Mouse (Mus musculus): ENCODE data around the gene Gimap5. TPM values are rescaled to one million over a fixed set of nuclear protein-coding genes. Genes with fewer than 3 reads are reported as not detected.
A peak's percentile ranks its signal among the peaks of the same experiment; 100 is the strongest.

Gimap5 gene
- polyA plus RNA-seq (2021), result not detected

DNA sequence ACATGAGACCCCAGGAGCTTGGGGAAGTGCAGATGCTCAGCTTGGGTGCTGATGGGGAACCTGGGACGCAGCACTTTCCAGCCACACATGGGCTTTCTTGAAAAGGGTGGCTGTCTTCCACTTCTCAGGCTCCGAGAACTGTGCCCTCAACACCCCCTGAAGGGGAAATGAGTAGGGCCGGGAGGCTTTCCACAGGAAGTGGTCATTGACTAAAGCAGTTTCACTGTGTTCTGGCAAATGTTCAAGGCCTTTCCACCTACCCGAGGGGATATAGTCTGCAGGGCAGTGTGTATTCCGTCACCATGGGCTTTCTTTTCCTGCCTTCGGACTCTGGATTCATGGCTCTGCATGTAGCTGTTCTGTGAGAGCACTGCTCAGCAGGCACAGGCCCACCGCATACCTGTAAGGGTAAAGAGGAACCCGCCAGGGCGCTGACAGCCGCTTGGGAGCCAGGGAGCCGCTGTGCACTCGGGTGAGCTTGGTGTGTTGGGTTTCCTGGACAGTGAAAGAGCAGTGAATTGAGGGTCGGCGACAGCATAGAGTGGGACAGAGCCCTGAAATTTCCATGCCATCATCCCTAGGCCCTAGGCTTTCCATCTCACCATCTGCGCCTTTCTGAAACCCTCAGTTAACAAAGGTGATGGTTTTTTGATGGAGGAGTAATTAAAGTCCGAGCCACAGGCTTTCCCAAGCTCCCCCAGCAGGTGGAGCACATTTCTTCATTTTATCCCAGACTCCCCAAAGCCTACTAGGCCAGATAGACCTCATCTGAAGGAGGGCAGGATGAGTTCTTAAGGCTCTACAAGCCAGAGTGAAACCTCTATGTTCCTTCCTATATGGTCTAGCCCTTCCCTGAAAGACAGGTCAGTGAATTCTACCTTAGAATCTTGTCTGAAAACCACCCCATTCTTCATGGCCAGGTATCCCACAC lies at the start of gene Gimap5:
Gene Gimap5, plus strand, starts transcription at position 239 of the 931 bp plus-strand sequence.
- ChIA-PET CTCF (interaction anchor here (1.0 to 1.9 kb wide), 7 partner anchors 9 to 101 kb away, joined by 3 to 8 read pairs (median 3); no protein-coding TSS in a partner anchor), POLR2A (interaction anchor here (1.4 kb wide), 1 partner anchor 11 kb away, joined by 3 read pairs; no protein-coding TSS in a partner anchor)
- TF ChIP-seq CTCF (IDR thresholded peaks at IDR 0.05), result peak; percentile 72
- H3K27me3 ChIP-seq, result peaks cover 21% of the 10 kb centered on the region
- DNase-seq (ENCODE audit: low read depth, low spot score), result no peak
- in situ Hi-C loops (cut with MboI; ENCODE audit: low pct_unique_long_range_greater_than_20kb), result no loop called here
- no peak for ATAC-seq

DNA sequence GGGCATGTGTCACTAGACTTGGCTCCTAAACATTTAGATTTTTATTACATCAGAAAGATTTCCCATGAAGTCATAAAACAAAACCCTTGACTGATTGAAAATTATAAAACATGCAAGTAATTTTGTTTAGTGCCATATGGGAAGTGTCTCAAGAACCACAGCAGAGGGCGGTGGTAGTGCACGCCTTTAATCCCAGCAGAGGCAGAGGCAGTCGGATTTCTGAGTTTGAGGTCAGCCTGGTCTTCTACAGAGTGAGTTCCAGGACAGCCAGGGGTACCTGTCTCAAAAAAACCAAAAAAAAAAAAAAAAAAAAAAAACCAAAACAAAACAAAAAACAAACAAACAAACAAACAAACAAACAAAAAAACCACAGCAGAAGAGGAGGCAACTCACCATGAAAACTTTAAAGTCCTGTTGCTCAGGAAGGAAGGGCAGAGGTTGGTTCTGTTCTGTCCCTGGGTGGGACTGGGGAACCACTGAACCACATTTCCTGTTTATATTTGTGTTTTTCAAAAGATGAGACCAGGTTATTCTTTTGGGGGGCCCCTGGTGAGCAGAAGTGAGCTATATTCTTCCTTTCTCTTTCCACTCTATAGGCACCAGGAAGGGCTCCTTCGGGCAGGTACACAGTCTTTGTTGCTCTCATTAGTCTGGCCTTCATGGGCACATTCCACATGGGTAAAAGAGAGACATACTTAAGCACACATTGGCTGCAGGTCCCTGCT lies 49.0 kb upstream of the Gimap5 start:
- DNase-seq (ENCODE audit: low read depth, low spot score), result no peak
- ATAC-seq, result no peak
- no peak for TF ChIP-seq CTCF (IDR thresholded peaks at IDR 0.05)
- ChIA-PET CTCF (no interaction called here), POLR2A (no interaction called here)
- in situ Hi-C loops (cut with MboI; ENCODE audit: low pct_unique_long_range_greater_than_20kb), result no loop called here
- no peaks in the 10 kb centered on the region for H3K27me3 ChIP-seq

DNA sequence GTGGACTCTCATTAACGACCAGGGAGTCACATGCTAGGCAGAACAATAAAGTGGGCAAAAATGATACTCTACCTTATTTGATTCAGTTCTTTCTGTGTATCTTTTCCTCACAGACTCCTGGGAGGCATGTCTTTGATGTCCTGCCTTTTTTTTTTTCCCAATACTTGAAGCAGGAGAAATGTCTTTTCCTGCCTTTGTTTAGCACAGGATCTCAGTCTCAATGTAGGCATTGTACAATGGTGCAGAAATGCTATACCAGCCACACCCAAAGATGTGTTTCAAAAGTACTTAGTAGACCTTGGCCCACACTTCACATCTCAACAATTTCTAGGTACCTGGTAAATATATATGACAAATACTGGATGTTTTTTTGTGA lies 48.5 kb upstream of the Gimap5 start:
- in situ Hi-C loops (cut with MboI; ENCODE audit: low pct_unique_long_range_greater_than_20kb), result no loop called here
- CTCF ChIA-PET, result no interaction called here
- no peaks in the 10 kb centered on the region for H3K27me3 ChIP-seq
- DNase-seq (ENCODE audit: low read depth, low spot score) (no peak), ATAC-seq (no peak)
- POLR2A ChIA-PET, result no interaction called here
- TF ChIP-seq CTCF (IDR thresholded peaks at IDR 0.05), result no peak

DNA sequence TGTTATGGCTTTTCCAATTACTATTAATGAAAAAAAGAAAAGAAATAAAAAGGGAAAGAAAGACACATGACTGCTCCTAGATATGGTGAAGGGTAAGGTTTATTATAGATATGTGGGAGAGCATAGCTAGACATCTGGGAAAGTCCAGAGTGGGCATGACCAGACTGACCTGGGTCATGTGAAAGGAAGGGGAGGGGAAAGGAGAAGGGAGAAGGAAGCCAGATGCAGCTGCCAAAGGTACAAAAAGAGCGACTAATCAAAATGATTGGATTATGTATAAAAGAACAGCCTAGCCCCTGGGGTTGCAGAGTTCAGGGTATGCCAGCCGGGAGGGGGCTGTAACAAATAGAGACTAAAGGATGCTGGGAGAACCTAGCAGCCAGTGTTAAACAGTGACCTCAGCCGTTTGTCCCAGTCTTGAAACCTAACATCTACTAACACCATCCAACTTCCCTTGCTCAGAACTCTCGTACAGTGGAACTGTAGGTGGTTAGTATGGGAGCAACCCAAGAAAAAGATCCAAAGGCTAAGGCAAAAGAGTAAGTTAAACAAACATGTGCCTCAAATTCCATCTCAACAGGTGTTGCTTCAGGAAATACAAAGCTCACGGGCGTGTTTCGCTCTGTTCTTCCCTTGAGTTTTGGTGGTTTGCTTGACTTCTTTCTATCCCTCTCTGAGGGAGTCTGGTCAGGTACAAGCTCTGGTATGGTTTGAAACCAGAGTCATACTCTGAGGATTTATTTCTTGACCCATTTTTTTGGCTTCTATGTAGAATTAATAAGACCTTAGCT lies 47.7 kb upstream of the Gimap5 start:
- no peaks in the 10 kb centered on the region for H3K27me3 ChIP-seq
- no peak for TF ChIP-seq CTCF (IDR thresholded peaks at IDR 0.05)
- no peak for DNase-seq (ENCODE audit: low read depth, low spot score)
- ChIA-PET POLR2A (no interaction called here), CTCF (interaction anchor here (1.6 to 1.8 kb wide), 3 partner anchors 11 to 13 kb away, joined by 5 to 7 read pairs (median 5); no protein-coding TSS in a partner anchor)
- no peak for ATAC-seq
- in situ Hi-C loops (cut with MboI; ENCODE audit: low pct_unique_long_range_greater_than_20kb), result no loop called here

DNA sequence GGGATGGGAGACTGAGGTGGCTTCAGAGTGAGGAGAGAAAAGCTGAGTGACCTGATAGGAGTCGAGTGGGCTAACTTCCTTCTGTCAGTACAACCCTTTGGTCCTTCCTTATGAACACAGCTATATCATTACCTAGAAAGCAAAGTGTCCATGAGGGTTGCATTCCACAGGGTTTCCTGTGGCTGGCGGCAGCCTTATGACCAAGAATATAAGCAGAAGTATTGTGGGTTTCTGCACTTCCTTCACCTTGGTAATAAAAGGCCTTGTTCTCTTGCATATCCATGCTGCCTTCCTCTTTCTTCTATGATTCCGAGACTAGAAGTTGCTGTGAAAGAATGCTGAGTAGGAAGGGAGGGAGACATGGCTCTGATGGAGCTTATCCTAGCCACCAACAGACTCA lies 47.1 kb upstream of the Gimap5 start:
- ChIA-PET CTCF (interaction anchor here (1.6 to 1.8 kb wide), 3 partner anchors 12 to 14 kb away, joined by 5 to 7 read pairs (median 5); no protein-coding TSS in a partner anchor), POLR2A (no interaction called here)
- no peaks in the 10 kb centered on the region for H3K27me3 ChIP-seq
- DNase-seq (ENCODE audit: low read depth, low spot score) (no peak), ATAC-seq (no peak)
- in situ Hi-C loops (cut with MboI; ENCODE audit: low pct_unique_long_range_greater_than_20kb), result no loop called here
- no peak for TF ChIP-seq CTCF (IDR thresholded peaks at IDR 0.05)

DNA sequence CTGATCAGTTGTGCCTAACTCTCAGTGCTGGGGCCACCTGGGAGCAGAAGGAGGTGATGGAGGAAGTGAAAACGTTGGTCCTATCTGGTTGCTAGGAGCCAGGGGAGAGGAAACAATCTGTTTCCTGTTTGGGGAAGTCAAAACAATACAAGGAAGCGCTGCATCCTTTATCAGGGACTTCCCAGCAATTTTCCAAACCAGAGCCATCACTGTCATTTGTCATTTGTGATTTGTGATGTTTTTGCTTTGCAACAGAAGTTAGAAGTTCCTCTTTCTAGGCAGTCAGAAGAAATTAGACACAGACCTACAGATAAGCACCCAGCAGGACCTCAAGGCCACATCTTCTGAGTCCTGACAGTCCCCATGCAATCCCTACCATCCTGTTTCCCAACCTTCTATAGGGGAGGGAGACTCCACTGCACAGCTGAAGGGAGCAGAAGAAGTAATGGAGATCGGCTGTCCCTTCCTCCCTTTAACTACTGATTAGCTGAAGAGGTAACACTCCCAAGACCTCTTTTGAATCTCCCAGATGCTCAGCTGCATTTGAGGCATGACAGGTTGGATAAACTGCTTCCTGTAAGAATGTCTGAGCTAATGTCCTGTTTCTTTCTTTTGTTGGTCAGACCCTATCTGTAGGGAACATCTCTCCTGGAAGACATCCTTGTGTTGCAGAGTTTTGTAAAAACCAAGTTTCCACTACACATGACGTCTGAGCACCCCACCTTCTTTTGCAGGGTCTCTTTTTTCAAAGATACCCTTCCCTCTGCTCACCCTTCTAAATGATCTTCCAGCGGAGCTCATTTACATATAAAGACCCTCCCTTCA lies 45.5 kb upstream of the Gimap5 start:
- DNase-seq (ENCODE audit: low read depth, low spot score), result no peak
- no peak for TF ChIP-seq CTCF (IDR thresholded peaks at IDR 0.05)
- ChIA-PET CTCF (interaction anchor here (0.8 to 1.8 kb wide), 3 partner anchors 10 to 72 kb away, joined by 3 to 7 read pairs (median 5); no protein-coding TSS in a partner anchor), POLR2A (interaction anchor here (0.9 kb wide), 1 partner anchor 285 kb away, joined by 3 read pairs; no protein-coding TSS in a partner anchor)
- no peaks in the 10 kb centered on the region for H3K27me3 ChIP-seq
- in situ Hi-C loops (cut with MboI; ENCODE audit: low pct_unique_long_range_greater_than_20kb), result no loop called here
- no peak for ATAC-seq

DNA sequence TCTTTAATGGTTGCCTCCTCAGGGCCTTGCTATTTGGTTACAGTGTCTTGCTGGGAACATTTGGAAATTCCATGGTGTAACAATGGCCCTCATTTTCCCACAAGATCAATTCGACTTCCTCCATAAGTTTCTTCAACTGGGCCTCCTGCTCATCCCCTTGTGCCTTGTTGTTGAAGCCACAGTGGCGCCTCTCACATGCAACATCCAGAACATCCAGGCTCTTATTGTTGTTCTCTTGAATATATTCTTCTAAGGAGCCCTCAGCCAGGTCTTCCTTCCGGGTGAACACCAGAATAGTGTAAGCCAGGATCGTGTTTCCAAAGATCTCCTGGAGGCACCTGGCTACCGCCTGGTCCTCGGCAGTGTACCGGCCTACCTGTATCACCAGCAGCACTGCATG lies 43.9 kb upstream of the Gimap5 start:
- CTCF ChIA-PET, result no interaction called here
- POLR2A ChIA-PET, result no interaction called here
- no peak for TF ChIP-seq CTCF (IDR thresholded peaks at IDR 0.05)
- in situ Hi-C loops (cut with MboI; ENCODE audit: low pct_unique_long_range_greater_than_20kb), result no loop called here
- ATAC-seq (no peak), DNase-seq (ENCODE audit: low read depth, low spot score) (no peak)
- H3K27me3 ChIP-seq, result no peaks in the 10 kb centered on the region

DNA sequence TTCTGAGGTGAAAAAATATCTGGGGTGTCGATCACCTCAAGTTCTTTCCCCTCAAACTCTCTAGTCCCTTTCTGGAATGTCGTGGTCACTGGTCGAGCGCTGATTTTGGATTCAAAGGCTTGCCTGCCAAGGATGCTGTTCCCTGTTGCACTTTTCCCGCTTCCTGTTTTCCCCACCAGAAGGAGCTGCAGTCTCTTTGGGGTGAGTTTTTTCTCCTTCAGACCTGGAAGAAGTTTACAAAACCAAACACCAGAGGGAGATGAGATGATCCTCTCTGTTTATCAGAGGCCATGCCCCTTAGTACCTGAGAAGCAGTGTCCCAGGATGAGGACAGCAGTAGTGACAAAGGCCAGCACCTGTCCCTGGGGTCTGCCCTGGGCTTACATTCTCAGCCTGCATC lies 43.4 kb upstream of the Gimap5 start:
- H3K27me3 ChIP-seq, result no peaks in the 10 kb centered on the region
- DNase-seq (ENCODE audit: low read depth, low spot score) (no peak), ATAC-seq (no peak)
- in situ Hi-C loops (cut with MboI; ENCODE audit: low pct_unique_long_range_greater_than_20kb), result no loop called here
- ChIA-PET CTCF (no interaction called here), POLR2A (no interaction called here)
- TF ChIP-seq CTCF (IDR thresholded peaks at IDR 0.05), result peak; percentile 39

DNA sequence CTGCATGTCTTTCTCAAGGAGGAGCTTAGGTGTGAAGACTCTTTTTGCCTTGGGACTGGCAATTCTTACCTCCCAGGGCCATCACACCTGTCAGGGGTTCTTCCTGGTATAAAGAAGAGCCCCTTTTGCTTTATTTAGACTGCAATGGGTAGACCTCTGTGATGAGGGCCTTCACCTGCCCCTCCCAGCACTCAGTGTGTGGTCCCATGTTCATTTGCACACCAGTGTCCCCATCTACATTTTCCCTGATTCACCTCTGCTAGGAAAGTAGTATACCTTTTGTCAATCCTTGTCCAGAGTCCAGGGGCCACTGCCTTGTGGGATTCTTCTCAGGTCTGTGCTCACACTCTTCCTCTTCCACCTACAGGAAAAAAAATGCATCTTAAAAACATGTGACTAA lies 41.9 kb upstream of the Gimap5 start:
- ATAC-seq, result no peak
- no peaks in the 10 kb centered on the region for H3K27me3 ChIP-seq
- in situ Hi-C loops (cut with MboI; ENCODE audit: low pct_unique_long_range_greater_than_20kb), result no loop called here
- no peak for DNase-seq (ENCODE audit: low read depth, low spot score)
- ChIA-PET CTCF (interaction anchor here (1.2 kb wide), 1 partner anchor 13 kb away, joined by 4 read pairs; no protein-coding TSS in a partner anchor), POLR2A (no interaction called here)
- no peak for TF ChIP-seq CTCF (IDR thresholded peaks at IDR 0.05)
